Mouse (Mus musculus) neural tube, embryonic 10.5 days (tissue): ENCODE results near the gene Fam19a5.

Experiments
- DNase-seq: peaks from one replicate; pipeline ENCODE4 v3.0.0-alpha.2; 2017; ENCODE audit warnings: low spot score; ENCODE audit errors: extremely low spot score

Gene Fam19a5

DNA sequence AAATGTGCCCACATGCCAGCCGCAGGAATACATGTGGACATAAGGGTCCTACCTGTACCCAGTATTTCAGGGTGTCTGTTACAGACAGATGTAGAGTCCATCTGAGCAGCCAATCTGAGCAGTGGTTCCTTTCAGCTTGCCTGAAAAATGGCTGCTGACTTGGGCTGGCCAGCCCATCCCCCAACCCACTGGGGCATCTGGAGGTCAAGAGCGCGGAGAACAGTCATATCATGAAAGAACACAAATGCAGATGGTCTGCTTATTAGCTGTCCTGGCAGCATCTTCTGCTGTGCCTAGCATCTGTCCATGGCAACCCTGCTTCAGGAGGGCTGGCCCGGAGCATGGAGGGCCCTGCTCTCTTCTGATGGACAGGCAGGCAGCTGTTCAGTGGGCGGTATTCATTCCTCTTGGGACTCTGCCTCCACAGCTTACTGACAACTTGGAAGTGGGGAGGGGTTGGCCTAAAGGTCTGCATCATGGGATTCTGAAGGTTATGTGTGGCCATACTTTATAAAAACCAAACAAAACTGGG is 179.4 kb downstream of the Fam19a5 start:
- DNase-seq = peak; percentile 33

- no peak for DNase-seq
These were observed 182.6 kb downstream of the Fam19a5 start for GRCm38 (mm10) chr15:87726657-87727236.

GRCm38 (mm10) chr15:87736345-87736744 is 192.2 kb downstream of the Fam19a5 start:
- no peak for DNase-seq

DNA sequence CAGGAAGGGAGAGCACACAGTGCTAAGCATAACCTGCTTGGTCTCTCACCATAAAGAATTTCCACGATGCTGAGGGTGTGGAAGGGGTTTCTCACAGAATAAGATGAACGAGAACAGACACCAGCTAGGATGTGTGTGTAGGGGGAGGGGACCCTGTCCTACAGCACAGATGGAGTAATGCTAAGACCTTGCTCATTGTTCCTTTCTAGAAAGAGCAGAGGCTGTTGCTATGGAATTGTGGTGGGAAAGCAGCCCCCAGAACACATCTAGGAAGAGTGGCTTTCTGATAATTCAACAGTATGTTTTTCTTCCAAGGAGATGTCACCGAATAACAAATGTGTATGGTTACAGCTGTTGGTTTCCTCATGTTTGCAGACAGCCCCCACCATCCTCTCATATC is 211.4 kb downstream of the Fam19a5 start:
- DNase-seq = no peak

DNA sequence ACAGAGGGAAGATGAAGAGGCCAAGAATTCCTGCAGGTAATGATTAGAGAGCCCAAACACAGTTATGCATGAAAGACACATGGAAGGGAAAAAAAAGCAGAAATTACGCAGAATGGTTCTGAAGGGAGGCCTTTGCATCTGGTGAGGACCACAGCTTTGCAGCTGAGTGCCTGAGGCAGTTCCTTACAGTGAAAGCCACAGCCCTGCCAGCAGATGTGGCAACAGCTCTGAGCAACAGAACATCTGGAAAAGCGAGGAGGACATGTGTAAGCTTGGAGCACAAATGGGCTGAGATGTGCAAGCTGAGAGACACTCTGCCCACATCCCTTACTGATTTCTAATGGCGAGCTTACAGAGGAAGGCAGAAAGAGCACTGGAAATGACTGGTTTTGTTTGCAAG is 221.8 kb downstream of the Fam19a5 start:
- no peak for DNase-seq

DNA sequence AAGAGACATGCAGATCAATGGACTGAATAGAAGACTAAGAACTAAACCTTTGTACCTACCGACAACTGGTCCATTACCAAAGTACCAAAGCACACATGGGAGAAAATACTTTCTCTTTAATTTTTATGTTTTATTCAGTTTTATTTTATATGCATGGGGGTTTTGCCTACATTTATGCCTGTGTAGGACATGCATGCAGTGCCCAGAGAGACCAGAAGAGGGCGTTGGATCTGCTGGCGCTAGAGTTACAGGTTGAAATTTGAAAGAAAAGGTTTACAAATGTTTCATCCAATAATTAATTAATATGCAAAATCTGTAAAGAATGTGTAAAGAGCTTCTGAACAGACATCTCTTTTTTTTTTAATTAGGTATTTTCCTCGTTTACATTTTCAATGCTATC is 229.9 kb downstream of the Fam19a5 start:
- no peak for DNase-seq

DNA sequence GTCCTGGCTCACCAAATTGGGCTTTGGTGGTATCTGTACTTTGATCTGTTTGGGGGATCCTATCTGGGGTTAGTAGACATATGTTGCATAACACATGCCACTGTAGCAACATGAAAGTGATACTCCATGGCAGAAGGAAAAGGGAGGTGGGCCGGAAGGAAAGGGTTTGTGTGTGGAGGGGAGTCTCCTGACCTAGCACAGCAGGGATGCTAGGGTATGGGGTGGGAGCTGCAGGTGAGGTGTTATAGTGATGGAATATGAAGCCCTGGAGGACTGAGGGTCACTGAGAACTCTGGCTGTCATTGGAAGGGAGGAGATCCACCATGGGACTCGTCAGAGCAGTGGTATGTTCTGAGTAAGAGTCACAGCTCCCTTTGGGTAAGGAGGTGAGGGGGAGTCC is 239.2 kb downstream of the Fam19a5 start:
- DNase-seq = no peak

GRCm38 (mm10) chr15:87789671-87790070 is 245.6 kb downstream of the Fam19a5 start:
- DNase-seq = no peak

GRCm38 (mm10) chr15:87793661-87794060 is 249.6 kb downstream of the Fam19a5 start:
- no peak for DNase-seq

- DNase-seq = no peak
These were observed 252.5 kb downstream of the Fam19a5 start for GRCm38 (mm10) chr15:87796571-87796970.
